Mouse (Mus musculus): ENCODE measurements at regions not wholly inside any gene's neighbourhood (a gene's known extent, or its start where the extent isn't known, plus 50 kb on each side); places are given as distances from the start of the nearest gene placed in this dataset.

GRCm38 (mm10) chr8:126704706-126705105 is 110.9 kb upstream of the Irf2bp2 start:
- WGBS: 94% methylated on average over 8 of the region's 8 CpGs
- Histone ChIP-seq H3K4me2 (replicated peaks) (no peak overlapping the region), H3K27ac (no peak overlapping the region), H3K9ac (no peak overlapping the region), H3K9me3 (ENCODE audit: control insufficient read depth, low read length) (no peaks in the 10 kb centered on the region), H3K36me3 (replicated peaks; ENCODE audit: control insufficient read depth, insufficient read depth) (no peaks in the 10 kb centered on the region), H3K4me1 (replicated peaks; ENCODE audit: control insufficient read depth, insufficient read depth, low read length) (0 out of 2 replicates have a peak, but pooled peaks cover 7% of the 10 kb centered on the region), H3K27me3 (ENCODE audit: control insufficient read depth, insufficient read depth, low read length) (no peaks in the 10 kb centered on the region), H3K4me3 (replicated peaks; ENCODE audit: low read length) (no peak overlapping the region)
- ATAC-seq (ENCODE audit: low FRiP score): no peak
- DNase-seq (ENCODE audit: low spot score): no peak

- ATAC-seq (ENCODE audit: low FRiP score) (no peak), DNase-seq (ENCODE audit: low spot score) (no peak)
- H3K9ac ChIP-seq: no peak overlapping the region
- no peak overlapping the region for H3K4me2 ChIP-seq (replicated peaks)
- no peak overlapping the region for H3K27ac ChIP-seq
- H3K4me3 ChIP-seq (replicated peaks; ENCODE audit: low read length): no peak overlapping the region
- no peaks in the 10 kb centered on the region for H3K36me3 ChIP-seq (replicated peaks; ENCODE audit: control insufficient read depth, insufficient read depth)
- no peaks in the 10 kb centered on the region for H3K27me3 ChIP-seq (ENCODE audit: control insufficient read depth, insufficient read depth, low read length)
- H3K4me1 ChIP-seq (replicated peaks; ENCODE audit: control insufficient read depth, insufficient read depth, low read length): peaks cover 18% of the 10 kb centered on the region; the same call in 1 of the 2 replicates
- WGBS: 91% methylated on average over 5 of the region's 5 CpGs
- H3K9me3 ChIP-seq (ENCODE audit: control insufficient read depth, low read length): no peaks in the 10 kb centered on the region
Observed at GRCm38 (mm10) chr8:126703546-126703945, 109.8 kb upstream of the Irf2bp2 start.

- Histone ChIP-seq H3K9me3 (ENCODE audit: control insufficient read depth, low read length) (no peaks in the 10 kb centered on the region), H3K4me2 (replicated peaks) (no peak overlapping the region), H3K27ac (no peak overlapping the region), H3K4me1 (replicated peaks; ENCODE audit: control insufficient read depth, insufficient read depth, low read length) (peaks cover 14% of the 10 kb centered on the region; the same call in 1 of the 2 replicates), H3K36me3 (replicated peaks; ENCODE audit: control insufficient read depth, insufficient read depth) (no peaks in the 10 kb centered on the region), H3K9ac (no peak overlapping the region), H3K4me3 (replicated peaks; ENCODE audit: low read length) (no peak overlapping the region), H3K27me3 (ENCODE audit: control insufficient read depth, insufficient read depth, low read length) (no peaks in the 10 kb centered on the region)
- ATAC-seq (ENCODE audit: low FRiP score) (no peak), DNase-seq (ENCODE audit: low spot score) (no peak)
- WGBS: 86% methylated on average over 6 of the region's 6 CpGs
Observed at GRCm38 (mm10) chr8:126702294-126702693, 108.5 kb upstream of the Irf2bp2 start.

GRCm38 (mm10) chr8:126699389-126699775 is 105.6 kb upstream of the Irf2bp2 start:
- H3K27me3 ChIP-seq (ENCODE audit: control insufficient read depth, insufficient read depth, low read length): no peaks in the 10 kb centered on the region

GRCm38 (mm10) chr8:126698601-126699388 is 105.0 kb upstream of the Irf2bp2 start:
- Histone ChIP-seq H3K9ac (no peak overlapping the region), H3K27ac (peak overlapping the region; percentile 10; the same call in 1 of the 2 replicates), H3K4me3 (replicated peaks; ENCODE audit: low read length) (no peak overlapping the region), H3K36me3 (replicated peaks; ENCODE audit: control insufficient read depth, insufficient read depth) (no peaks in the 10 kb centered on the region), H3K4me2 (replicated peaks) (no peak overlapping the region), H3K27me3 (ENCODE audit: control insufficient read depth, insufficient read depth, low read length) (no peaks in the 10 kb centered on the region), H3K9me3 (ENCODE audit: control insufficient read depth, low read length) (no peaks in the 10 kb centered on the region), H3K4me1 (replicated peaks; ENCODE audit: control insufficient read depth, insufficient read depth, low read length) (peaks cover 13% of the 10 kb centered on the region; the same call in 1 of the 2 replicates)
- whole genome bisulfite sequencing: 21% methylated on average over 7 of the region's 7 CpGs
- ATAC-seq (ENCODE audit: low FRiP score) (0 out of 2 replicates have a peak, but pooled peaks have one; percentile 27), DNase-seq (ENCODE audit: low spot score) (no peak)

More at GRCm38 (mm10) chr8:126699389-126699775, 105.6 kb upstream of the Irf2bp2 start:
- 0 out of 2 replicates have a peak overlapping the region, but pooled peaks have one; percentile 10 for H3K27ac ChIP-seq
- peaks cover 13% of the 10 kb centered on the region; the same call in 1 of the 2 replicates for H3K4me1 ChIP-seq (replicated peaks; ENCODE audit: control insufficient read depth, insufficient read depth, low read length)
- H3K4me3 ChIP-seq (replicated peaks; ENCODE audit: low read length): no peak overlapping the region
- no peak for ATAC-seq (ENCODE audit: low FRiP score)
- H3K4me2 ChIP-seq (replicated peaks): no peak overlapping the region
- no peaks in the 10 kb centered on the region for H3K9me3 ChIP-seq (ENCODE audit: control insufficient read depth, low read length)
- no peak for DNase-seq (ENCODE audit: low spot score)
- no peak overlapping the region for H3K9ac ChIP-seq
- WGBS: 31% methylated on average over 6 of the region's 6 CpGs
- no peaks in the 10 kb centered on the region for H3K36me3 ChIP-seq (replicated peaks; ENCODE audit: control insufficient read depth, insufficient read depth)

GRCm38 (mm10) chr8:126696346-126697010 is 102.7 kb upstream of the Irf2bp2 start:
- Histone ChIP-seq H3K4me2 (replicated peaks) (no peak overlapping the region), H3K27me3 (ENCODE audit: control insufficient read depth, insufficient read depth, low read length) (no peaks in the 10 kb centered on the region), H3K9me3 (ENCODE audit: control insufficient read depth, low read length) (no peaks in the 10 kb centered on the region), H3K27ac (no peak overlapping the region), H3K9ac (no peak overlapping the region), H3K4me1 (replicated peaks; ENCODE audit: control insufficient read depth, insufficient read depth, low read length) (peaks cover 13% of the 10 kb centered on the region; the same call in 1 of the 2 replicates), H3K36me3 (replicated peaks; ENCODE audit: control insufficient read depth, insufficient read depth) (no peaks in the 10 kb centered on the region), H3K4me3 (replicated peaks; ENCODE audit: low read length) (no peak overlapping the region)
- ATAC-seq (ENCODE audit: low FRiP score) (no peak), DNase-seq (ENCODE audit: low spot score) (no peak)
- WGBS: 71% methylated on average over 7 of the region's 7 CpGs

GRCm38 (mm10) chr8:126694370-126694769 is 100.6 kb upstream of the Irf2bp2 start:
- no peaks in the 10 kb centered on the region for H3K27me3 ChIP-seq (ENCODE audit: control insufficient read depth, insufficient read depth, low read length)
- no peak for ATAC-seq (ENCODE audit: low FRiP score)
- WGBS: 84% methylated on average over 7 of the region's 7 CpGs
- peaks cover 8% of the 10 kb centered on the region; the same call in 1 of the 2 replicates for H3K4me1 ChIP-seq (replicated peaks; ENCODE audit: control insufficient read depth, insufficient read depth, low read length)
- no peaks in the 10 kb centered on the region for H3K36me3 ChIP-seq (replicated peaks; ENCODE audit: control insufficient read depth, insufficient read depth)
- no peak overlapping the region for H3K27ac ChIP-seq
- H3K4me2 ChIP-seq (replicated peaks): no peak overlapping the region
- DNase-seq (ENCODE audit: low spot score): no peak
- no peak overlapping the region for H3K4me3 ChIP-seq (replicated peaks; ENCODE audit: low read length)
- H3K9me3 ChIP-seq (ENCODE audit: control insufficient read depth, low read length): no peaks in the 10 kb centered on the region
- H3K9ac ChIP-seq: no peak overlapping the region

- ATAC-seq (ENCODE audit: low FRiP score) (no peak), DNase-seq (ENCODE audit: low spot score) (no peak)
- 92% methylated on average over 1 of the region's 1 CpGs for WGBS
- no peak overlapping the region for H3K4me2 ChIP-seq (replicated peaks)
- no peaks in the 10 kb centered on the region for H3K36me3 ChIP-seq (replicated peaks; ENCODE audit: control insufficient read depth, insufficient read depth)
- no peak overlapping the region for H3K4me3 ChIP-seq (replicated peaks; ENCODE audit: low read length)
- peaks cover 2% of the 10 kb centered on the region; the same call in 1 of the 2 replicates for H3K4me1 ChIP-seq (replicated peaks; ENCODE audit: control insufficient read depth, insufficient read depth, low read length)
- no peak overlapping the region for H3K9ac ChIP-seq
- H3K27ac ChIP-seq: no peak overlapping the region
- H3K9me3 ChIP-seq (ENCODE audit: control insufficient read depth, low read length): no peaks in the 10 kb centered on the region
- H3K27me3 ChIP-seq (ENCODE audit: control insufficient read depth, insufficient read depth, low read length): no peaks in the 10 kb centered on the region
Observed at GRCm38 (mm10) chr8:126693642-126694041, 99.9 kb upstream of the Irf2bp2 start.

- WGBS: 88% methylated on average over 3 of the region's 3 CpGs
- Histone ChIP-seq H3K36me3 (replicated peaks; ENCODE audit: control insufficient read depth, insufficient read depth) (no peaks in the 10 kb centered on the region), H3K4me1 (replicated peaks; ENCODE audit: control insufficient read depth, insufficient read depth, low read length) (no peaks in the 10 kb centered on the region), H3K4me3 (replicated peaks; ENCODE audit: low read length) (no peak overlapping the region), H3K9ac (no peak overlapping the region), H3K4me2 (replicated peaks) (no peak overlapping the region), H3K9me3 (ENCODE audit: control insufficient read depth, low read length) (no peaks in the 10 kb centered on the region), H3K27me3 (ENCODE audit: control insufficient read depth, insufficient read depth, low read length) (no peaks in the 10 kb centered on the region), H3K27ac (no peak overlapping the region)
- DNase-seq (ENCODE audit: low spot score) (no peak), ATAC-seq (ENCODE audit: low FRiP score) (no peak)
Observed at GRCm38 (mm10) chr8:126692711-126693110, 98.9 kb upstream of the Irf2bp2 start.

Measured in hindbrain, embryonic 14.5 days (tissue).